Mouse (Mus musculus) adrenal gland, postnatal 10 days (tissue): ENCODE data around the gene Vmn1r174. TPM values are rescaled to one million over a fixed set of nuclear protein-coding genes. Genes with fewer than 3 reads are reported as not detected.
"Not testable (repeated sequence)": the region's sequence is repeated elsewhere in the genome, so short reads cannot be mapped to it uniquely, and the experiment has no call there.

ENCODE experiments used
- DNase-seq: peaks from one replicate; pipeline ENCODE4 v3.0.0; 2021; ENCODE audit warnings: mixed read lengths
- long read RNA-seq, 2 experiments: library from polyadenylated mRNA; stranded (forward); transcript quantifications; one replicate each; pipeline ENCODE4 v2.0.0; 2021
- total RNA-seq, 2 experiments: library from RNA; stranded (reverse); gene quantifications; 2 replicates each; pipeline ENCODE4 v1.2.3; 2021

Gene Vmn1r174
- not detected for total RNA-seq
- long read RNA-seq, experiment 1 = 0 reads
- long read RNA-seq, experiment 2 = 0 reads

GRCm38 (mm10) chr7:23751970-23752369, at the start of gene Vmn1r174:
Gene Vmn1r174 (plus strand): TSS chr7:23752270.
- DNase-seq = not testable (repeated sequence)

- no peak for DNase-seq
Observed at GRCm38 (mm10) chr7:23784526-23784925, 32.5 kb downstream of the Vmn1r174 start.

- not testable (repeated sequence) for DNase-seq
Observed at GRCm38 (mm10) chr7:23810543-23810942, 58.5 kb downstream of the Vmn1r174 start, which contains the start of gene Vmn1r175. Gene Vmn1r175 (minus strand): TSS chr7:23810643.

Other genes starting within 250 kb of the Vmn1r174 start
- gene Vmn1r167, start 245.1 kb upstream of the Vmn1r174 start, total RNA-seq = not detected
- gene Vmn1r168, start 212.5 kb upstream of the Vmn1r174 start, total RNA-seq = not detected
- gene Vmn1r169, start 176.7 kb upstream of the Vmn1r174 start, total RNA-seq = not detected
- gene Vmn1r170, start 146.1 kb upstream of the Vmn1r174 start, total RNA-seq = not detected
- not detected for gene Vmn1r171, start 121.5 kb upstream of the Vmn1r174 start, total RNA-seq
- gene Vmn1r172, start 94.0 kb upstream of the Vmn1r174 start, total RNA-seq = not detected
- not detected for gene Vmn1r173, start 51.6 kb upstream of the Vmn1r174 start, total RNA-seq
- gene Vmn1r175, start 58.4 kb downstream of the Vmn1r174 start, total RNA-seq = not detected
- gene Vmn1r176, start 85.1 kb downstream of the Vmn1r174 start, total RNA-seq = not detected
- gene Vmn1r177, start 114.2 kb downstream of the Vmn1r174 start, total RNA-seq = not detected
- not detected for gene Vmn1r178, start 139.7 kb downstream of the Vmn1r174 start, total RNA-seq
- gene Vmn1r179, start 174.7 kb downstream of the Vmn1r174 start, total RNA-seq = not detected
- gene Vmn1r180, start 198.4 kb downstream of the Vmn1r174 start, total RNA-seq = not detected
- not detected for gene Vmn1r181, start 222.3 kb downstream of the Vmn1r174 start, total RNA-seq
- not detected for gene V1rd19, start 249.4 kb downstream of the Vmn1r174 start, total RNA-seq